Mouse (Mus musculus): Measurements from ENCODE around the gene Adamts8. TPM values are rescaled to one million over a fixed set of nuclear protein-coding genes. Genes with fewer than 3 reads are reported as not detected.

The Adamts8 gene
- polyA plus RNA-seq, 1 experiment from 2014 or later = 1.7 TPM

DNA sequence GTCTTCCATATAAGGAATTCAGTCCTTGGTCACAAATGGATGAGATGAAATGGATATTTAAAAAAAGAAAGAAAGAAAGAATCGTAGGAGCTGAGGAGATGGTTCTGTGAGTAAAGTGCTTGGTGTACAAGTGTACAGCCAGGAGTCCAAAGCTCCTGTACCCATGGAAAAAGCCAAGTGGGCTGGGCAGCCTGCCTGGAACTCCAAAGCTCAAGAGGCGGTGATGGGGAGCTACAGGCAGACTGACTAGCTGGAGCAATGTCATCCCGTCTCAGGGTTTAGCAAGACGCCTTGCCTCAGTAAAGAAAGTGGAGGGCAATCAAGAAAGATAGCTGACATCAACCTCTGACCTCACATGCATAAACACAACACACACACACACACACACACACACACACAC lies 21.4 kb downstream of the Adamts8 start:
- H3K27me3 ChIP-seq (replicated peaks) = no peaks in the 10 kb centered on the region
- ATAC-seq (replicated peaks) = no peak
- no peak overlapping the region for H3K4me3 ChIP-seq
- H3K36me3 ChIP-seq (replicated peaks) = no peaks in the 10 kb centered on the region
- H3K9me3 ChIP-seq = no peaks in the 10 kb centered on the region
- no peak overlapping the region for H3K4me2 ChIP-seq
- H3K27ac ChIP-seq = no peak overlapping the region
- H3K4me1 ChIP-seq = no peaks in the 10 kb centered on the region
- 88% methylated on average over 4 of the region's 4 CpGs for WGBS
- no peak overlapping the region for H3K9ac ChIP-seq

DNA sequence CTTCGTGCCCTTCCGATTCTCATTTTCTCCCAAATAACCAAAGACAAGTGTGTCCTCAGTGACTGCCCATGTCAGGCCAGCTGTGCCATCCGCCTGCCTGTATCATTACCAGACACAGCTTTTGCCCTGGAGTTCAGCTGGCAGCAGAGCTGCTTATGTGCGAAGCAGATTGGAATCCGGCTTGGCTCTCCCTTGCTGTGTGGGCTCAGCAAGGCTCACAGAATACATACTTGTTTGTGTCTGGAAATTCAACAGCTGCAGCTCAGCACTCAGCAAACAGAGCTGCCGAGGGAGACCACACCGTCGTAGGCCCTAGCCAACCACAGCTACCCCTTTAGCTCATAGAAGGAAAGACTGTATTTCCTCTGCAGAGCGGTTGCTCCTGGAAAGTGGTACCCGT lies 22.3 kb downstream of the Adamts8 start:
- Histone ChIP-seq H3K4me2 (no peak overlapping the region), H3K9me3 (no peaks in the 10 kb centered on the region), H3K4me1 (no peaks in the 10 kb centered on the region), H3K27me3 (replicated peaks) (no peaks in the 10 kb centered on the region), H3K9ac (no peak overlapping the region), H3K36me3 (replicated peaks) (no peaks in the 10 kb centered on the region), H3K4me3 (no peak overlapping the region), H3K27ac (no peak overlapping the region)
- ATAC-seq (replicated peaks) = no peak
- 74% methylated on average over 10 of the region's 10 CpGs for WGBS

DNA sequence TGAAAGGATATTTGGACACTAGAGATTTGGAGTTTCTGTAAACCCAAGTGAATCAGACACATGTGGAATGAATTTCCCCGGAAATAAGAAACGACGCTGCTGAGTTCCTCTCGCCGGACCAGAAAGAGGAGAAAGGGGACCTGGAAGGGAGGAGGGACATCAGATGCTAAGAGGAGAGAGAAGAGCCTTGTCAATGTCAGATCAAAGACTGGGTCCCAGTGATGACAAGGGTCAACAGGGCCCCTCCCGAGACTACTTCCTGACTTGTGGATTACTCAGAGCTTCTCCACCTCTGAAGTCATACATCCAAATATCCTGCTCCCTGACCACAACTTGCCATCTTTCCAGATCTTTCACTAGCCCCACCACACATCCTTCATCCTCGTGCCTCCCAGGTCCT lies 24.5 kb downstream of the Adamts8 start:
- H3K4me2 ChIP-seq = no peak overlapping the region
- ATAC-seq (replicated peaks) = no peak
- H3K4me1 ChIP-seq = no peaks in the 10 kb centered on the region
- no peak overlapping the region for H3K27ac ChIP-seq
- H3K36me3 ChIP-seq (replicated peaks) = no peaks in the 10 kb centered on the region
- no peaks in the 10 kb centered on the region for H3K9me3 ChIP-seq
- H3K4me3 ChIP-seq = no peak overlapping the region
- H3K9ac ChIP-seq = no peak overlapping the region
- no peaks in the 10 kb centered on the region for H3K27me3 ChIP-seq (replicated peaks)
- WGBS = 84% methylated on average over 7 of the region's 7 CpGs

DNA sequence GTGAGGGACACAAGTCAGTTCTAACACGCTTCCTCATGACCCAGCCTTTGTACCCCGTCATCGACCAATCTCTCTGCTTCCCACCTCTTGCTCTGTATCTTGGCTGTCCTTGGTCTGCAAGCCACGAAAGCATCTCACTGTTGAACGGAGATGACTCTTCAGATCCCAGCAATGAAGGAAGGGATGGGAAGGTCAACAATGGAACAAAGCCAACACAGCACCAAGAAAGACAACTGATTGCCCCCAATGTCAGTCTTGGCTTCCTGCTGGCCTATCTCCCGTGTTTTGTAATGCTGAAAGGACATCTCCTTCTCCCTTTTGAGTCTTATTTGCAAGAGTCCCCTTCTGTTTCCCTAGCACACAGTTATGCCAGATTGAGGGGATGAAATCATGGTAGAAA lies 25.8 kb downstream of the Adamts8 start:
- no peaks in the 10 kb centered on the region for H3K36me3 ChIP-seq (replicated peaks)
- no peak overlapping the region for H3K4me3 ChIP-seq
- WGBS = 88% methylated on average over 6 of the region's 6 CpGs
- no peaks in the 10 kb centered on the region for H3K9me3 ChIP-seq
- H3K27ac ChIP-seq = no peak overlapping the region
- ATAC-seq (replicated peaks) = no peak
- H3K27me3 ChIP-seq (replicated peaks) = no peaks in the 10 kb centered on the region
- H3K9ac ChIP-seq = no peak overlapping the region
- no peak overlapping the region for H3K4me2 ChIP-seq
- H3K4me1 ChIP-seq = no peaks in the 10 kb centered on the region

DNA sequence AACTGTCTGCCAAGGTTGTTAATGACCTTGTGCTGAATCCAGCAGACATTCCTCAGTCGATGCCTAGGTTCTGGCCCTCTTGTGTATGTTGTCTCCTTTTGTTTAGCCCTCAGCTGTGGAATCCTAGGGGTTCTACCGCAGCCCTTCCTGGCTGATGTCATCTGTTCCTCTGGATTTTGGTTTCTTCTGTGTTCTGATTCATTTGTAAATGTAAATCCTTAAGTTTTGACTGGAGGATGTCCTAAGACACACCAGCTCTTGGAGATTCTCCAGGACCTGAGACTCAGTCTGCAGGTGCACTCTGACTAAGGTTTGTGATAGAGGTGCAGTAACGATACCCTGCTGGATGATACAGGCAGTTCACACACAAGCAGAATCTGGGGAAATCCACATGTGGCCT lies 27.6 kb downstream of the Adamts8 start:
- Histone ChIP-seq H3K27me3 (replicated peaks) (no peaks in the 10 kb centered on the region), H3K9me3 (no peaks in the 10 kb centered on the region), H3K4me2 (no peak overlapping the region), H3K9ac (no peak overlapping the region), H3K36me3 (replicated peaks) (no peaks in the 10 kb centered on the region), H3K27ac (no peak overlapping the region), H3K4me1 (no peaks in the 10 kb centered on the region), H3K4me3 (no peak overlapping the region)
- no peak for ATAC-seq (replicated peaks)
- WGBS = 56% methylated on average over 3 of the region's 3 CpGs

DNA sequence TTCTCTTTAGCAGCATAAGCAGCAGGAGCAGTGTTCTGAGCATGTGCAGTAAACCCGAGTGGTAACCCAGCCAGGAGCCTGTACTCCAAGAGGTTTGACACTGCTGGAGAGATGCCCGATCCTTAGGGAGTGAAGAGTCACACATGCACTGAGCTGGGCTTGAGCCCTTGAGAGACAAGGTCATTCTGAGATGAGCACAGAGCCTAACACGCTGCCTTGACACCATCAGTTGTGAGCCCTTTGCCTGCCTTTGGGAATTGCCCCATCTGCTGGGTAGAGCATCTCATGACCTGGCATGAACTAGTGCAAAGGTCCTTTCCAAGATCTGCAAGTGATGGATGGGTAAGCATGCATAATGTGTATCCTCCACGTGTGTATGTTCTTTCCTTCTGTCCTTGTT lies 29.6 kb downstream of the Adamts8 start:
- Histone ChIP-seq H3K27me3 (replicated peaks) (no peaks in the 10 kb centered on the region), H3K4me1 (no peaks in the 10 kb centered on the region), H3K36me3 (replicated peaks) (no peaks in the 10 kb centered on the region), H3K4me3 (no peak overlapping the region), H3K4me2 (no peak overlapping the region), H3K27ac (no peak overlapping the region), H3K9me3 (no peaks in the 10 kb centered on the region), H3K9ac (no peak overlapping the region)
- no peak for ATAC-seq (replicated peaks)
- 64% methylated on average over 4 of the region's 4 CpGs for WGBS

- no peak overlapping the region for H3K9ac ChIP-seq
- no peaks in the 10 kb centered on the region for H3K4me1 ChIP-seq
- H3K4me2 ChIP-seq = no peak overlapping the region
- no peak overlapping the region for H3K27ac ChIP-seq
- no peaks in the 10 kb centered on the region for H3K27me3 ChIP-seq (replicated peaks)
- H3K9me3 ChIP-seq = no peaks in the 10 kb centered on the region
- no peaks in the 10 kb centered on the region for H3K36me3 ChIP-seq (replicated peaks)
- H3K4me3 ChIP-seq = no peak overlapping the region
- WGBS = 76% methylated on average over 11 of the region's 11 CpGs
- ATAC-seq (replicated peaks) = no peak
These were observed 34.1 kb downstream of the Adamts8 start for GRCm38 (mm10) chr9:30976339-30977023.

DNA sequence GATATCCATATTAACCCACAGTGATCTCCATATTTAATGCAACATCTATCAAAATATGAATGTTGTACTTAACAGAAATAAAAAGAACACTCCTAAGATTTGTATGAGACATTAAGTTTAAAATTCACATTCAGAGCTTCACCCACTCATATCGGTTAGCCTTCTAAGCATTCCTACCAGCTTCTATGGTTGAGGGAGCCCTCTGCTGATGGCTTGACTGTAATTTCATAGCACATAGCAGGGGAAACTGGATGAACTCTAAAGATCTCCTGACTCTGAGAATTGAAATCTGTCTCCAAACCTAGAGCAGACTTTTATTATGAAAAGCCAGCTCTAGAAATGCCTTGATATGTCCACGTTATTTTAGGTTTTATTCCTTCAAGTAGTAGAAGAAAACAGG lies 38.1 kb downstream of the Adamts8 start:
- H3K27me3 ChIP-seq (replicated peaks) = no peaks in the 10 kb centered on the region
- 77% methylated on average over 2 of the region's 2 CpGs for WGBS

GRCm38 (mm10) chr9:30985782-30986181 lies 43.4 kb downstream of the Adamts8 start:
- no peak overlapping the region for H3K4me3 ChIP-seq
- H3K27ac ChIP-seq = no peak overlapping the region
- H3K9ac ChIP-seq = no peak overlapping the region
- ATAC-seq (replicated peaks) = no peak
- no peak overlapping the region for H3K4me2 ChIP-seq
- no peaks in the 10 kb centered on the region for H3K27me3 ChIP-seq (replicated peaks)
- no peaks in the 10 kb centered on the region for H3K36me3 ChIP-seq (replicated peaks)
- no peaks in the 10 kb centered on the region for H3K4me1 ChIP-seq
- WGBS = 66% methylated on average over 6 of the region's 6 CpGs
- no peaks in the 10 kb centered on the region for H3K9me3 ChIP-seq

More for the DNA sequence above, 38.1 kb downstream of the Adamts8 start:
- H3K36me3 ChIP-seq (replicated peaks) = no peaks in the 10 kb centered on the region
- H3K9ac ChIP-seq = no peak overlapping the region
- H3K27ac ChIP-seq = no peak overlapping the region
- no peak for ATAC-seq (replicated peaks)
- no peaks in the 10 kb centered on the region for H3K9me3 ChIP-seq
- no peaks in the 10 kb centered on the region for H3K4me1 ChIP-seq
- no peak overlapping the region for H3K4me2 ChIP-seq
- no peak overlapping the region for H3K4me3 ChIP-seq

DNA sequence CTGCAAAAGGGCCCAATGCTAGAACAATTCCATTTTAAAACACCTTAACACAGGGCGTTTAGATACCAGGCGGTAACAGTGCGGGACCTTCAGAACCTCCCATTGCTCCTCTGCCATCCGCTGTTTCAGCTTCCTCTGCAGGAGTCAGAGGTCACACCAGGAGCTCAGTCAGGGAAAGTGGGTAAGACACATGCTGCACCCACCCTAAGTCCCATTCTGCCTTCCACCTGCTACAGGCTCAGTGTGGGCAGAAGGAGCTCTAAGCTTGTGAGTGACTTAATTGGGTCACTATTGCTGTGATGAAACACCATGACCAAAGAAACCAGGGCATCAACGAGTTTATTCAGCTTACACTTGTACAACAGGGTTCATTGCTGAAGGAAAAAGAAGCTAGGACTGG lies 50.7 kb downstream of the Adamts8 start:
- H3K9ac ChIP-seq = no peak overlapping the region
- 87% methylated on average over 5 of the region's 5 CpGs for WGBS
- no peaks in the 10 kb centered on the region for H3K4me1 ChIP-seq
- H3K27me3 ChIP-seq (replicated peaks) = no peaks in the 10 kb centered on the region
- H3K9me3 ChIP-seq = no peaks in the 10 kb centered on the region
- no peaks in the 10 kb centered on the region for H3K36me3 ChIP-seq (replicated peaks)
- H3K4me2 ChIP-seq = no peak overlapping the region
- ATAC-seq (replicated peaks) = no peak
- no peak overlapping the region for H3K27ac ChIP-seq
- no peak overlapping the region for H3K4me3 ChIP-seq

DNA sequence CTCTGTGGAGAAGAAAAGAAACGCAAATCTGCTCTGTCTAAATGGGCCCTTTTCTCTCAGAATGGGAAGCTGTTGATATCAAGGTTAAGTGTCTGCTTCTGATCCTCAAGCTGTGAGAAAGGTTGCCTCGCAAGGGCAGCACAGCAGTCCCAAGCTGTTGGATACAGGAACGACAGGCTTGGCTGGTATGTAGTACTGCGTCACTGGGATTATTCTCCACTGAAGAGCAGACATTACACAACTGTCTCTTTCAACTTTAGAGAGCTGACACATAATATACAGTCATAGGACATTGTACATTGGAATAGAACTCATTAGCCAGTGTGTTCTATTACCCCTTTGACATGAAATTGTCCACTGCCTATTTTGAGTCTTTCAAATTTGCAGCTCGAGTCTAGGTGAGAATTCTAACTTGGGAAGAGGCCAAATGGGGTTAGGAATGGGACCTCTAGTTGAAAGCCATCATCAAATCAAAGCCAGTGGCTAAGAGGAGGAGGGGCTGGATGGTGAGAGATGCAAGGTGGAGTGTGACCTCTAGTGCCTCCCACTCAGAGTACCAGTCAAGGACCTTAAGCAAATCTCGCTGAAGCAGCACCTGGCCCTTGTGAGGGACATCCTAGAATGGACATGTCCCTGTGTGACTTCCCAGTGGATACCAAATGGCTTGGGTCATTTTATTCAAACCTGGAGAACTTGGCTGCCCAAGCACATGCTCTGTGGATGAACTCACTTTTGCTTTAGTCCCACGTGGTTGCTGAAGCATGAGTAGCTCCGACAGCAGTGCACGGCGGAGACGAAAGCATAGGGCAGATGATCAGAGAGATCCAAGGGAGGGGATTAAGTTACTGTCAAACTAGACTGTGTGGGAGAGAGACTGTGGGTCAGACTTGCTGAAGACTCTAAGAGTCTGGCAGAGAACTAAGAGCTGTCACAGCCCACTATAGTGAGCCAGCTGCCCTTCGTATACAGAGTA lies 54.5 kb downstream of the Adamts8 start:
- Histone ChIP-seq H3K4me3 (no peak overlapping the region), H3K27me3 (replicated peaks) (no peaks in the 10 kb centered on the region), H3K4me2 (no peak overlapping the region), H3K4me1 (no peaks in the 10 kb centered on the region), H3K27ac (no peak overlapping the region), H3K36me3 (replicated peaks) (no peaks in the 10 kb centered on the region), H3K9me3 (no peaks in the 10 kb centered on the region), H3K9ac (no peak overlapping the region)
- 77% methylated on average over 12 of the region's 12 CpGs for WGBS
- no peak for ATAC-seq (replicated peaks)

DNA sequence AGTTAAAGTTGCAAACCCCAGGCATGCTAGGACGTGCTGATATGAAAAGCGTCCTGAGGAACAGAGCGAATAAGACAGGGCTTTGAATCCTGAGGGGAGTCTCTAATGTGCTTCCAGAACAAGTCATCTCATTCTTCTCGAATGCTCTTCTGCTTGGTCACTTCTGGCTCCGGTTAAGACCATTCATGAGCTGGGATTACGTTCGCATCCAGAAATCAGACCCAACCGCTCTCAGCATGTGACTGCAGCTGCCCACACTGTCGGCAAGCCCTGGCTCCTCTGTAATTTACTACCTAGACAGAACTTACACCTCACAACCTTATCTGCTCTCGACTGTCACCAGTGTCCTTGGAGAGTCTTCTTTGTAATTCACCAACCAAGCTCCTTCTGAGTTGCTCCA lies 58.3 kb downstream of the Adamts8 start:
- WGBS = 79% methylated on average over 10 of the region's 10 CpGs
- no peaks in the 10 kb centered on the region for H3K36me3 ChIP-seq (replicated peaks)
- H3K9ac ChIP-seq = no peak overlapping the region
- no peak overlapping the region for H3K4me3 ChIP-seq
- H3K4me2 ChIP-seq = no peak overlapping the region
- no peaks in the 10 kb centered on the region for H3K4me1 ChIP-seq
- H3K9me3 ChIP-seq = no peaks in the 10 kb centered on the region
- H3K27ac ChIP-seq = no peak overlapping the region
- ATAC-seq (replicated peaks) = no peak
- H3K27me3 ChIP-seq (replicated peaks) = no peaks in the 10 kb centered on the region

DNA sequence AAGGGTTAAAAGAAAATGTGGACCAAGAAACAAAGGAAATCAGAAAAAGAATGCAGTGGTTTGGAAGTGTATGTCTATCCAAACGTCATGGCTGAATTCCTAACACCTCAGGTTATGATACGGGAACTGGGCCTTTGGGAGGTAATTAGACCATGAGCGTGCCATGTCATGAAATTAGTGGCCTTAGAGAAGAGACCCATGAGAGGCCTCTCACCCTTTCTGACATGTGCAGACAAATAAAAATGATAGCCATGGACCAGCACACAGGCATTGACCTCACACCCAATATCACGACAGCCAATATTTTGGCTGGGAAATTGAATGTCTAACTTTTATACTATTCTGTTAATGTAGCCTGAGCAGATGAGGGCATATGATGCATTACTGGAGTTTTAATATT lies 60.2 kb downstream of the Adamts8 start:
- Histone ChIP-seq H3K4me2 (no peak overlapping the region), H3K4me3 (no peak overlapping the region)
- WGBS = 79% methylated on average over 4 of the region's 4 CpGs

More for the DNA sequence above, 60.2 kb downstream of the Adamts8 start:
- Histone ChIP-seq H3K9me3 (no peaks in the 10 kb centered on the region), H3K9ac (no peak overlapping the region), H3K36me3 (replicated peaks) (no peaks in the 10 kb centered on the region), H3K27ac (no peak overlapping the region), H3K4me1 (no peaks in the 10 kb centered on the region), H3K27me3 (replicated peaks) (no peaks in the 10 kb centered on the region)
- ATAC-seq (replicated peaks) = no peak
